Mouse (Mus musculus) small intestine, adult 2 months (tissue): ENCODE measurements around the gene Ina. TPM values are rescaled to one million over a fixed set of nuclear protein-coding genes. Genes with fewer than 3 reads are reported as not detected.
"Not testable (repeated sequence)": the region's sequence is repeated elsewhere in the genome, so short reads cannot be mapped to it uniquely, and the experiment has no call there.

ENCODE experiments used
- H3K27ac ChIP-seq: fragments of 200-500 bp; 2 replicates; pipeline ENCODE4 v1.5.1; 2012; ENCODE audit warnings: low read depth, low read length, control low read depth, inconsistent platforms; ENCODE audit not compliant: insufficient read depth
- H3K27me3 ChIP-seq: fragments of 200-500 bp; 2 replicates; pipeline ENCODE4 v1.6.1; 2012; ENCODE audit warnings: mild to moderate bottlenecking, moderate library complexity, low read length, inconsistent platforms; ENCODE audit not compliant: control insufficient read depth, insufficient read depth
- H3K36me3 ChIP-seq: fragments of 200-500 bp; 2 replicates; pipeline ENCODE4 v1.6.1; 2012; ENCODE audit warnings: mild to moderate bottlenecking, low read length, control low read depth, inconsistent platforms; ENCODE audit not compliant: control insufficient read depth, insufficient read depth
- H3K4me1 ChIP-seq: fragments of 200-500 bp; 2 replicates; pipeline ENCODE4 v1.6.1; 2012; ENCODE audit warnings: low read length, inconsistent platforms, mixed read lengths; ENCODE audit not compliant: control insufficient read depth, insufficient read depth, insufficient read length
- H3K4me3 ChIP-seq: fragments of 200-500 bp; 2 replicates; pipeline ENCODE4 v1.5.1; 2012; ENCODE audit warnings: low read depth, mild to moderate bottlenecking, control low read depth, inconsistent platforms, low read length, moderate library complexity
- CTCF ChIP-seq: fragments of 200-500 bp; IDR thresholded peaks from 2 replicates; pipeline ENCODE4 v1.5.1; 2012; ENCODE audit warnings: low read depth, mild to moderate bottlenecking, control low read depth, inconsistent platforms, low read length, moderate library complexity, mixed read lengths; ENCODE audit not compliant: insufficient replicate concordance, insufficient read length; ENCODE audit errors: extremely low read depth
- POLR2A ChIP-seq: fragments of 200-500 bp; IDR thresholded peaks from 2 replicates; pipeline ENCODE4 v1.6.1; 2012; ENCODE audit warnings: low read depth, mild to moderate bottlenecking, control low read depth, inconsistent platforms, low read length, moderate library complexity
- WGBS: fragments of 180-500 bp; shearing (Covaris S2); methylation state at CpG from one replicate; pipeline ENCODE4 v1.1.7; 2018; 5-methylcytosine and 5-hydroxymethylcytosine counted together
- polyA plus RNA-seq: library from polyadenylated mRNA; depleted of rRNA; stranded (reverse); fragments of >200 nt; gene quantifications from 2 replicates; pipeline ENCODE4 v1.2.3, GENCODE M21; 2012

Gene Ina
- polyA plus RNA-seq, 1 experiment: 0.53 TPM

DNA sequence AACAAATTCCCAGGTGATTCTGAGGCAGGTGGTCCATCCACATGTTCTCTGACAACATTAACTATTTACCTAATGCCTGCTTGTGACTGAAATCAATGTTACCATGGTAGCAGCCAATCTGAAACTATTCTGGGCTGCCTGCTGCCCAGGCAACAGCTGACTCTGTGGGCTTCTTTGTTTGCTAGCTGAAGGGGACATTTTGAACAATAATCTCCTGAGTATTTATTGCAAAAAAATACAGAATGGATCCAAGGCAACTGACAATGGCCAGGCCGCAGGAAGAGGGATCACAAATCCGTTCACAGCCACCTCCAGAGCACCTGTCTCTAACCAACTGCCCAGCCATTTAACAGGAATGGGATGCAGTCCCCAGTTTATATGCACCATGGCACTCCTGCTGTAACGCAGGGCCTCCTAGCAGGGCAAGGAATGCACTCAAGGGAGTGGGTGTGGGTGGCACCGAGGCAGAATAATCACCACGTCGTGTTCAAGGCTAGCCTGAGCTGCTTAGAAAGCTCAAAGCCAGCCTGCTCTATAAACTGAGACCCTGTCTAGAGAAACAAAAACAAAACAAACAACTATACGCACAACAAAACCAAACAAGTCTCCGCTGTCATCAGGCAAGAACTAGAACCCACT lies 43.3 kb upstream of the Ina start:
- 80% methylated on average over 8 of the region's 8 CpGs for WGBS
- Histone ChIP-seq H3K4me3 (no peak overlapping the region), H3K36me3 (no peaks in the 10 kb centered on the region), H3K27me3 (no peaks in the 10 kb centered on the region), H3K27ac (no peak overlapping the region), H3K4me1 (no peaks in the 10 kb centered on the region; the same call in 1 of the 2 replicates)
- TF ChIP-seq CTCF (no peak), POLR2A (no peak)

DNA sequence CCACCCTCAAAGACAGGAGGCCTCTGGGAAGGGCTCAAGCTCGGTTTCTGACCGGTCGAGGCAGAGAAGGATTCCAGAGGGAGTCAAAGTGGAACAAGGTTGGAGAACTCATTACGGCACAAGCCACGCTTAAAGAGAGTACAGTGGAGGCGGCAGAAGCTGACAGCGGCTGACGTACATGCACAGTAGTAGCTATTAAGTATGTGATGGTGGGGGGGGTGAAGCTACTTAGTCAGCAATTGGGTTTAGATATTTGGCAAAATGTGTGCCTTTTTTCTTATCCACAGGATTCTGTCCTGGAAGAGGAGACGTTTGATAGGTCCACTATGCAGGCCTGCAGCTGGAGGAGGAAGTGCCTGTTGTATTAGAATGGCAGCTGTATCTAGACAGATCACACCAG lies 42.8 kb upstream of the Ina start:
- Histone ChIP-seq H3K4me3 (no peak overlapping the region), H3K4me1 (no peaks in the 10 kb centered on the region; the same call in 1 of the 2 replicates), H3K27me3 (no peaks in the 10 kb centered on the region), H3K27ac (no peak overlapping the region), H3K36me3 (no peaks in the 10 kb centered on the region)
- TF ChIP-seq POLR2A: no peak
- no peak for TF ChIP-seq CTCF
- 89% methylated on average over 9 of the region's 9 CpGs for WGBS

DNA sequence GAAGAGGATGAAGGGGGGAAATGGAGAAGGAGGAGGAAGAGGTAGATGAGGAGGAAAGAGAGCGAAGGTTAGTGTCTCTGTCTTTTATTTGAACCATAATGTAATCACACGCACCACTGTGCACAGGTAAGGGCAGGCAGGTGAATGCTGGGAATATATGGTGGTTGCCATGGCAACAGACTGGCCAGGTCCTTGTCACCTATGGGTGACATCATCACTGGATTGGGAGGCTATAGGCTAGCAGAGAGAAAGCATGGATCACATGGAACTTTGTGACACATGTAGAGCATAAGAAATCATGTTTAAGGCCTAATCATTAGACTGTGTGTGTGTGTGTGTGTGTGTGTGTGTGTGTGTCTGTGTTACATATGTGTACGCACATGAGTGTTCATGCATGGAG lies 42.3 kb upstream of the Ina start:
- 89% methylated on average over 3 of the region's 3 CpGs for WGBS
- Histone ChIP-seq H3K27me3 (no peaks in the 10 kb centered on the region), H3K27ac (no peak overlapping the region)

GRCm38 (mm10) chr19:46975565-46975964 lies 38.9 kb upstream of the Ina start:
- no peak for TF ChIP-seq POLR2A
- TF ChIP-seq CTCF: no peak
- no peak overlapping the region for H3K4me3 ChIP-seq
- H3K36me3 ChIP-seq: no peaks in the 10 kb centered on the region
- H3K27ac ChIP-seq: no peak overlapping the region
- H3K4me1 ChIP-seq: peaks cover 6% of the 10 kb centered on the region; the same call in 1 of the 2 replicates
- no peaks in the 10 kb centered on the region for H3K27me3 ChIP-seq
- WGBS: 47% methylated on average over 4 of the region's 4 CpGs

More for the DNA sequence above, 42.3 kb upstream of the Ina start:
- no peaks in the 10 kb centered on the region for H3K36me3 ChIP-seq
- no peak for TF ChIP-seq POLR2A
- no peak for TF ChIP-seq CTCF
- H3K4me1 ChIP-seq: no peaks in the 10 kb centered on the region; the same call in 1 of the 2 replicates
- no peak overlapping the region for H3K4me3 ChIP-seq

DNA sequence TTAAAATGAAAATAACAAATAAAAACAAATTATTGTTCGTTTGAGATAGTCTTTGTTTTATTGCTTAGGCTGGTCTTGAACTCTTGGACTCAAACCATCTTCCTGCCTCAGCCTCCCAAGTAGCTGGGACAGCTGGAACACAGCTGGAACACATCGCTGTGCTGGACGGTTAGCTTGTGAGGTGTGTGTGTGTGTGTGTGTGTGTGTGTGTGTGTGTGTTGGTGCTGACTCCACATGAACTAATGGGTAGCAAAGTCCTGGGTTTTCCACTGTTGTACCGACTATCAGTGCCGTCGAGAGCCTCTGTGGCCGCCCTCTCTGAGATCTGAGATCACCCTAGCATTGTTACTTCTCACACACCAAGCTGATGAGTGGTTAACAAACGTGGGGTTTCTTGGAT lies 38.5 kb upstream of the Ina start:
- no peaks in the 10 kb centered on the region for H3K36me3 ChIP-seq
- no peaks in the 10 kb centered on the region for H3K27me3 ChIP-seq
- WGBS: 72% methylated on average over 8 of the region's 8 CpGs
- H3K4me3 ChIP-seq: no peak overlapping the region
- TF ChIP-seq POLR2A (no peak), CTCF (no peak)
- H3K27ac ChIP-seq: no peak overlapping the region
- peaks cover 6% of the 10 kb centered on the region; the same call in 1 of the 2 replicates for H3K4me1 ChIP-seq

- Histone ChIP-seq H3K4me3 (no peak overlapping the region), H3K27me3 (no peaks in the 10 kb centered on the region), H3K4me1 (peaks cover 8% of the 10 kb centered on the region; the same call in 1 of the 2 replicates), H3K27ac (no peak overlapping the region), H3K36me3 (no peaks in the 10 kb centered on the region)
- TF ChIP-seq CTCF: no peak
- no peak for TF ChIP-seq POLR2A
- 52% methylated on average over 2 of the region's 2 CpGs for WGBS
These were observed 37.8 kb upstream of the Ina start for GRCm38 (mm10) chr19:46976743-46977142.

DNA sequence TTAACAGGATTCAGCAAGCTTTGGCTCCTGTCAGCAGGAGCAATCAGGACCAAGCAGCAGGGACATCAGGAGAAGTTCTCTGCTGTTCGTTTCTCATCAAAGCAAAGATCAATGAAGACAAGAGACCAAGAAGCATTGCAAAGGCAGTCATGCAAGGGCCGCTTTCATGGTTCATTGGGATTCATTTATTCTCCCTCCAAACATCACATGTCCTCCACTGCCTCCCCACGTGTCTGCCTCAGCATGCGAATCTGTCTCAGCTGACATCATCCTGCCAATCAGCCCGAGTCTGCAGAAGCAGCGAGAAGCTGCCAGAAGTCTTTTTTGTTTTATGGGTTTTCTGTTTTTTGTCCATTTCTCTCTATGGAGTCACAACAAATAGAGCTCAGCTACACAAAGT lies 37.0 kb upstream of the Ina start:
- WGBS: 74% methylated on average over 6 of the region's 6 CpGs
- H3K36me3 ChIP-seq: no peaks in the 10 kb centered on the region
- H3K4me3 ChIP-seq: no peak overlapping the region
- H3K27me3 ChIP-seq: no peaks in the 10 kb centered on the region
- no peak overlapping the region for H3K27ac ChIP-seq
- TF ChIP-seq POLR2A (no peak), CTCF (no peak)
- H3K4me1 ChIP-seq: peaks cover 12% of the 10 kb centered on the region; the same call in 1 of the 2 replicates

GRCm38 (mm10) chr19:46978069-46978468 lies 36.4 kb upstream of the Ina start:
- not testable (repeated sequence) for H3K27ac ChIP-seq, H3K36me3 ChIP-seq, H3K4me3 ChIP-seq, H3K27me3 ChIP-seq
- H3K4me1 ChIP-seq: peaks cover 12% of the 10 kb centered on the region; the same call in 1 of the 2 replicates
- WGBS: 96% methylated on average over 3 of the region's 3 CpGs
